Mouse (Mus musculus) spleen, adult 2 months (tissue): ENCODE data around the gene Tomm34. TPM values are rescaled to one million over a fixed set of nuclear protein-coding genes. Genes with fewer than 3 reads are reported as not detected.
A peak's percentile ranks its signal among the peaks of the same experiment; 100 is the strongest.

Experiments
- DNase-seq, 2 experiments: peaks; one replicate each; pipeline versions ENCODE4 v3.0.0 to v3.0.0-alpha.2; 2012 to 2021; ENCODE audit warnings: low spot score in 2 of 2, low read depth in 1 of 2
- H3K27ac ChIP-seq: fragments of 200-500 bp; 2 replicates; pipeline ENCODE4 v1.5.1; 2012; ENCODE audit warnings: low read length, inconsistent platforms; ENCODE audit not compliant: insufficient read depth
- H3K27me3 ChIP-seq: fragments of 200-500 bp; 2 replicates; pipeline ENCODE4 v1.6.1; 2012; ENCODE audit warnings: mild to moderate bottlenecking, moderate library complexity, low read length, inconsistent platforms; ENCODE audit not compliant: control insufficient read depth, insufficient read depth
- H3K36me3 ChIP-seq: fragments of 200-500 bp; 2 replicates; pipeline ENCODE4 v1.6.1; 2012; ENCODE audit warnings: mild to moderate bottlenecking, low read length, inconsistent platforms; ENCODE audit not compliant: control insufficient read depth, insufficient read depth
- H3K4me1 ChIP-seq: fragments of 200-500 bp; 2 replicates; pipeline ENCODE4 v1.6.1; 2011; ENCODE audit warnings: inconsistent platforms; ENCODE audit not compliant: control insufficient read depth, insufficient read depth, insufficient read length
- H3K4me3 ChIP-seq: fragments of 200-500 bp; 2 replicates; pipeline ENCODE4 v1.5.1; 2011; ENCODE audit warnings: mild to moderate bottlenecking, inconsistent platforms; ENCODE audit not compliant: insufficient read depth, insufficient read length; ENCODE audit errors: extremely low read depth
- CTCF ChIP-seq: fragments of 200-500 bp; IDR thresholded peaks from 2 replicates; pipeline ENCODE4 v1.5.1; 2011; ENCODE audit warnings: mild to moderate bottlenecking, inconsistent platforms; ENCODE audit not compliant: insufficient read depth, insufficient read length, insufficient replicate concordance; ENCODE audit errors: extremely low read depth
- POLR2A ChIP-seq: fragments of 200-500 bp; IDR thresholded peaks from 2 replicates; pipeline ENCODE4 v1.6.1; 2011; ENCODE audit warnings: low read depth, low read length, inconsistent platforms
- WGBS: fragments of 180-500 bp; shearing (Covaris S2); methylation state at CpG from one replicate; pipeline ENCODE4 v1.1.7; 2018; 5-methylcytosine and 5-hydroxymethylcytosine counted together
- polyA plus RNA-seq: library from polyadenylated mRNA; depleted of rRNA; stranded (reverse); fragments of >200 nt; gene quantifications from 2 replicates; pipeline ENCODE4 v1.2.3, GENCODE M21; 2012; rRNA removed

Tomm34 gene
- polyA plus RNA-seq, 1 experiment, result 51.7 TPM

- 42% methylated on average over 10 of the region's 10 CpGs for WGBS
- no peaks in the 10 kb centered on the region for H3K27me3 ChIP-seq
- peaks cover 9% of the 10 kb centered on the region for H3K4me1 ChIP-seq
- H3K27ac ChIP-seq, result peak overlapping the region; percentile 4; the same call in 1 of the 2 replicates
- DNase-seq, result peak; percentile 12 to 59
- peaks cover 6% of the 10 kb centered on the region for H3K36me3 ChIP-seq
- no peak overlapping the region for H3K4me3 ChIP-seq
- TF ChIP-seq POLR2A (no peak), CTCF (no peak)
Observed at GRCm38 (mm10) chr2:164006932-164007331, 64.0 kb downstream of the Tomm34 start.

GRCm38 (mm10) chr2:164004503-164004902, 66.5 kb downstream of the Tomm34 start:
- TF ChIP-seq POLR2A, result no peak
- TF ChIP-seq CTCF, result no peak
- Histone ChIP-seq H3K27ac (no peak overlapping the region), H3K36me3 (no peaks in the 10 kb centered on the region), H3K4me1 (peaks cover 14% of the 10 kb centered on the region), H3K27me3 (no peaks in the 10 kb centered on the region), H3K4me3 (no peak overlapping the region)
- no peak for DNase-seq
- 86% methylated on average over 5 of the region's 5 CpGs for WGBS

Other genes with a start within 250 kb of the Tomm34 start
- not detected in 2 replicates for gene Kcnk15, start 217.5 kb downstream of the Tomm34 start, polyA plus RNA-seq
- 0.09 and 0.12 TPM in 2 replicates for gene Rims4, start 152.5 kb downstream of the Tomm34 start, polyA plus RNA-seq
- gene Ywhab, start 76.2 kb downstream of the Tomm34 start, polyA plus RNA-seq, result 24.0 and 26.4 TPM in 2 replicates
- 0.23 and 0.69 TPM in 2 replicates for gene Pabpc1l, start 45.7 kb downstream of the Tomm34 start, polyA plus RNA-seq
- 31.6 and 36.9 TPM in 2 replicates for gene Stk4, start 847 bp downstream of the Tomm34 start, polyA plus RNA-seq
- gene Kcns1, start 99.9 kb upstream of the Tomm34 start, polyA plus RNA-seq, result 0.12 and 0.14 TPM in 2 replicates
- gene Wfdc5, start 111.6 kb upstream of the Tomm34 start, polyA plus RNA-seq, result not detected in 2 replicates
- gene Wfdc12, start 119.4 kb upstream of the Tomm34 start, polyA plus RNA-seq, result not detected in 2 replicates
- gene Wfdc15a, start 129.0 kb upstream of the Tomm34 start, polyA plus RNA-seq, result not detected in 2 replicates
- 0.16 TPM in 1 of 2 replicates, not detected in the other for gene Wfdc15b, start 150.5 kb upstream of the Tomm34 start, polyA plus RNA-seq
- not detected in 2 replicates for gene Svs2, start 167.3 kb upstream of the Tomm34 start, polyA plus RNA-seq
- gene Svs3b, start 185.5 kb upstream of the Tomm34 start, polyA plus RNA-seq, result not detected in 2 replicates
- gene Svs4, start 207.3 kb upstream of the Tomm34 start, polyA plus RNA-seq, result not detected in 2 replicates
- not detected in 2 replicates for gene Svs3a, start 218.1 kb upstream of the Tomm34 start, polyA plus RNA-seq
- not detected in 2 replicates for gene Svs6, start 245.6 kb upstream of the Tomm34 start, polyA plus RNA-seq